Mouse (Mus musculus): ENCODE measurements at regions not wholly inside any gene's neighbourhood (a gene's known extent, or its start where the extent isn't known, plus 50 kb on each side); places are given as distances from the start of the nearest gene placed in this dataset.
A peak's percentile ranks its signal among the peaks of the same experiment; 100 is the strongest.

DNA sequence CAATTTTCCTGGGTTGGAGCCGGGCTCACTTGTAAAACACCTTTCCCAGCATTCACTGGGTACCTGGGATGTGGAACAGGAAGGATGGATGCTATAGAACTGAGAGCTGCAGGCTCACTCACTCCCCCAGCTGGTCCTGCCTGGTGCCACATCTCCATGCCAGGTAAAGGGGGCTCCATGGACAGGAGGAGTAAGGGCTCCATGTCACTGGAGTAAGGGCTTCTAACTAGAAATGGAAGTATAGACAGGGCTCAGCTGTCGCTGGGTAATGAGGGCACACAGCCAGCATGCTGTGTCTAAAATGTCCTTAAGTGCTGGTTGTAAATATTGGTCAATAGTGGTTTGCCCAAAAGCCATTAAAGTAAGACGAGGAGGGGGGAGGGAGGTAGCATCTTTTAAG lies 99.4 kb upstream of the Gpr12 start:
- DNase-seq, result no peak

DNA sequence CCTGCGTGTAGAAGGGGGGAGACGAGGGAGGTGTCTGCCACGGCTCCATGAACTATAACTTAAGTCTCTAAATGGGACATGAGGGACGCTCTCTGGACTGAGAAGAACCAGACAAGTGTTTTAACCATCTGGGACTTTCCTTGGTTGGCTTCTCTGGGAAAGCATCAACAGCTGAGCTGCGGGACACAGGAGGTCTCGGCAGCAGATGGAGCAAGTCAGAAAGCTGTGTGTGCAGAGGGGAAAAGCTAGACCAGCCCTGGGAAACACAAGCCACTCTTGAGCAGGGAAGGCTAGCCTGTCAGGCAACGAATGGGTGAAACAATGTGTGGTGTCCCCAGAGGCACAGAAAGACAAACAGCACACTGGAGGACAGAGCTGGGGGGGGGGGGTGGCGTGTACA lies 98.5 kb upstream of the Gpr12 start:
- no peak for DNase-seq

DNA sequence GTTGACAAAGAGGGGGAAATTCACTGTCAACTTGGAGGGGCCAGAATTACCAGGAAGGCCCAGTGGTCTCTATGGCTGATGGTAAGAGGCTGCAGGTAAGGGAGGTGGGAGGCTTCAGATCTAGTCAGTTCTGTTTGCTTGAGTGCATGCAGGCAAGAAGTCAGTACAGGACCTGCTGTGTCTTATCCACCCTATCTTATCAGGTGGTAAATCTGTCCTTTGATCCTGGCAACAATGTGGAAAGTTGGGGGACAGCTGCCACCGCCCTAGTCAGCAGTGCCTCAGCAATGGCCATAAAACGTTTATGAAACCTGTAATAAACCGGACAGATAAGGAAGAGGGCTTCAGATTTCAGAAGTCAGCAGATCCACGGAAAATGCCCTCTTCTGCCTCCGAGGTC lies 97.9 kb upstream of the Gpr12 start:
- no peak for DNase-seq

DNA sequence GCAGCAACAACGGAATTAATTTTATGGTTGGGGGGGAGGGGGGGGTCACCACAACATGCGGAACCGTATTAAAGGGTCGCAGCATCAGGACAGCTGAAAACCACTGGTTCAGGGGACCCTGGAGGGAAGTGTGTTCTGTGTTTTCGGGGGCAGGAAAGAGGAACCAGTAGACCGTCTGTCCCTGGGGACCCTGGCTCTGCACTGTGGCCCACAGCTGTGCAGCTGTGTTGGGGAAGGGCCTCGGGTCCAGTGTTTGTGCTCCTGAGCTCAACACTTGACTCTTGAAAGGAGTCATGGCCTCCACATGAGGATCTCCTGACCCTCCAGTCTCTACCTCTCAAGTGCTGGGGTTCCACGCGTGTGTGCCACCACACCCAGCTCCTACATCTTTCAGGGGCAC lies 96.5 kb upstream of the Gpr12 start:
- no peak for DNase-seq

DNA sequence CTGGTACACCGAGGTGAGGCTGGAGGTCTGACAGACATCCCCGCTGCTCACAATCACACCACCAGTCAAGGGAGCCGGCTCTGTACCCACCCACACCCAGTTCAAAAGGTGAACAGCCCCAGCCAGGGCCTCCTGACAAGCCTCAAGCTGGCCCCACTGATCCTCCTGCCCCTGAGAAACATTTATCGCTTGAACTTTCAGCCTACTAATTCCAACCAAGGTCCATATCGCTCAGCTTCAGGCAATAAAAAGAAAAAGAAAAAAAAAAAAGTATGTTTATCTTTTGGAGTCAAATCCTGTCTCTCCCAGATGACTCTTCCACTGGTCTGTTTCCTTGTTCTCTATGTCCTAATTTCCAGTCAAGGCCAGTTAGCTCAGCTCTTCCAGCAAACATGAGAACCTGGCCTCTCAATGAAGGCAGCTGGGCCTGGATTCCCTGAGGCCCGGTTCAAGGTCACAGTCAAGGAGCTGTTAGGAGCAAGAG lies 94.2 kb upstream of the Gpr12 start:
- no peak for DNase-seq

DNA sequence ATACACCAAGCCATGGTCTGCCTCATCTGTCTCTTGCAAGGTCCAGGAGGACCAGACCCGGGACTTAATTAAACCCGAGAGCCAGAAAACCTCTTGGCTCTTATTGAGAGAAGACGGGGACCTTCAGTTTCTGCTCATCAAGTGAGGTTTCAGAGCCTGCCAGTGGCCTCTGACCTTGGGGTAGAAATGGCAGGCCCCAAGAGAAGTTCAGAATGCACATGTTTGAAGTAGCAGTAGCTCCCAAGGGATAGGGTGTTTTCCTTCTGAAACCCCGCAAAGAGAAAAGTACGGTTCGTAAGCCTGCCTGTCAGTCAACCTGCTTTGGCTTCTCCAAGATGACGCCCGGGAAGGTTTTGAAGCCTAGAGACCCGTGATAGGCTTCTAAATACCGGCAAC lies 93.7 kb upstream of the Gpr12 start:
- DNase-seq, result no peak

DNA sequence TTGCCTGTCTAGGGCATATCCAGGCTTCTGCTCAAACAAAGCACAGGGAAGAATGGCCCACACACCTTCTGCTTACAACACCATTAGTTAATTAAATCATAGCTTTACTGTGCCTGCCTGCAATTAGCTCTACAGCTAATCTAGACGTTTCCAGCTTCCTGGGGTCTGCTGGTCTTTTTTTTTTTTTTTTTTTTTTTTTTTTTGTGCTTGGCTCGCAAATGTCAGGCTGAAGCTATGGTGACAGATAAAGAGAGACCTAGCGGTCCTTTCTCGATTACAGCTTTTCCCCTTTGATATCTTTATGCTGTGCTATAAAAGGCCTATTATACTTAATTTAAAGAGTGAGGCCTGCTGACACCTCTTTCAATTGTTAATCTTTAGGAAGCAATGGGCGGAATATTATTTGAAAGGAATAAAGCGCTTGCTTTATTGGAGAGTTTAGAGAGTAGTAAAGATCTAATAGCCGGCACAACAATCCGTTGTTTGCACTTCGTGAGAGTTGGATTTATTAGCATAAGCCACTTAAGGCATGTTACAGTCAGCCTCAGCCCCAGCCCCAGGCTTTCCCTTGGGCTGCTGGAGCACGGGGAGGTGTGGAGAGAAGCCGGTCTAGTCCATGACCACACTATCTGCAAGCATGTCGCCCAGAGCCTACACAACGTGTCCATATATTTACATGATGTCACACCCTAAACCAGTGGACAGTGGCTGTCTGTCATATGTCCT lies 93.2 kb upstream of the Gpr12 start:
- no peak for DNase-seq

DNA sequence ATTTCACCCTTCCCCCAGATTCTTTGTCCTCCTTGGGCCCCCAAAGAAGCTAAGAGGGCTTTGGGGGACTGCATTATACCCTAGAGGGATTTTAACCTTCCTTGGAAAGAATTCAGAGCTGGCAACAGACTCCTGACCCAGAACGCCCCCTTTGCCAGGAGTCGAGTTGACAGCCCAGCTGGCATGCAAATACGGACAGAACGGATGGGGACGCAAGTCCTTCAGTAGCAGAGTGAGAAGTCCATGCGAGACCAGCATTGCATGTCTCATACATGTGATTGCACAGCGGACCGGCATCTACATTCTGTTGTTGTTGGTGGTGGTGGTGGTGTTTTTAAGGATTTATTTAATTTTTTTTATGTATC lies 92.1 kb upstream of the Gpr12 start:
- DNase-seq, result no peak

DNA sequence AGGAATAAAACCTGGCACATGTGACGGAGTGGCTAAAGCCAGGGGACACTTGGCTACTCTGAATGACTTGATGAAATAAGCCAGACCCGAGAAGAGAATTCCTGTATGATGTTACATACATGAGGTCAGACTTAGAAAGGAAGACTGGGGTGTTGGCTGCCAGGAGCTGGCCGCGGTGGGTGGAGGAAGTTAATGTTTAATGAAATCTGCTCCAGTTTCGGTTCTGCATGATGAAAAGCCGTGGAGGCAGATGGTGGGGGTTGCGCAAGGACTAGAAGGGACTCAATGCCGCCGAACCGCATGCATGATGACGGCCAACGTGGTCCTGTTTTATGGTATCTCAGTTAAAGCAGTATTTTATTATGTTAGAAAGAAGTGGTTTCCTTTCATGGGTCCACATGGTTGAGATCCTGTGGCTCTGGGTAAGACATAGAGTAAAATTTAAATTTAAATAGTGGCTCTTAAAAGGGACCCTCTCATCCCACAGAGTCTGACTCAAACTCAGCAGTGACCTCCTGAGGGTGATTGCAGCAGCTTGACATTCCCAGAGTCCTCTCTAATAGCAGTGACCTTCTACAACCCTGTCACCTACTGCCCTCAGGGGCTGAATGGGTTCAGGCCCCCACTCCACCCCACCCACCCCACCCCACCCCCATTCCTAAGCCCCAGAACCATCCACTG lies 91.6 kb upstream of the Gpr12 start:
- DNase-seq, result no peak

DNA sequence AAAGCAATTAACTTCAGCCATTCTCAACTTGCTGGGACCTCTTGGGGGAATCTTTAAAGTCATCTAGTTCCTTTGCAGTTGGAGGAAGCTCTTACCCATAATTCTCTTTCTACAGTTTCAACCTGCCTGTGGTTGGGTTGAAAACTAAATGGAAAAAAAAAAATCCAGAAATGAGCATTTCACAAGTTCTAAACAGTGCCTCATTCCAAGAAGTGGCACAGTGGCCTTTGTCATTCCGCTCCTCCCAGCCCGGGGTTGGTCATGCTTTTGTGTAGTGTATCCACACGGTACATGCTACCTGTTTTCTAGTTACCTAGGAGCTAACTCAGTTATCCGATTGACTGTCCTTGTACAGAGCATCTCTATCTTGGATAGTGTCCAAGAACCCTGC lies 90.8 kb upstream of the Gpr12 start:
- no peak for DNase-seq

DNA sequence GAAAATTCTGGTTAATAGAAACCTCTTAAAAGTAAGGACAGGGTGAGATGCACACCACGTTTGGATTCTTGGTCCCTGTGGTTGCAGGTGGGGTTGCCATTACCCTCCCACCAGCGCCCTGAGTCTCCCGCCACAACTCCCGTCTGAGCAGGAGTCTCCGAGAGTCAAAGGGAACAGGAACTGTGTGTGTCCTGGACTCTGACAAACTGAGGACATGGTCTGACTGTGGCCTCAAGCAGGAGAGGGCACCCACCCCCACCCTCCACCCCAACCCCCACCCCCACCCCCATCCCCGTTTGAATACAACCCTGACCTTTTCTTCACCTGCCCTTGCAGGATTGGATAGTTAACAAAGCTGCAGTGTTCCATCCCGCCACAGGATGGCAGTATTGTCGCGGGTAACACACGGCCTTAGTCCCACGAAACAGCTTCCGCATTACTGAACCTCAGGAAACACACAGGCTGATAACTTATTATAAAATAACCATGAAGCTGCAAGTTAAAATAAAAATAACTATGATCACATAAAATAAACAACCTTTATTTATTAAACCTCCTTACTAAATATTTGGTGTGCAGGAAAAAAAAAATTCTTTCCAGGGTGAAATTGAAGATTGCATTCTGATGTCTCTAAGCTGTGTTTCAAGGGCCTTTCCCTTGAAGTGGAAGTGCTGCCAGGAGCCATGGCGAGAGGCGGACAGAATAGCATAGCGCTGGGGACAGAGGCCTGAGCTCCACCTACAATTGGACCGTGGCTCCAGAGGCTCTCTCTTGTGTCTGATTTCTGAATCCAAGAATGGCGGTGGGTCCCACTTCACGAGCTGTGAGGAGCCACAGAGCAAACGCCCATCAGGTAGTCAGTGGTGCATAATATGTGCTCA lies 90.2 kb upstream of the Gpr12 start:
- peak; percentile 33 for DNase-seq

DNA sequence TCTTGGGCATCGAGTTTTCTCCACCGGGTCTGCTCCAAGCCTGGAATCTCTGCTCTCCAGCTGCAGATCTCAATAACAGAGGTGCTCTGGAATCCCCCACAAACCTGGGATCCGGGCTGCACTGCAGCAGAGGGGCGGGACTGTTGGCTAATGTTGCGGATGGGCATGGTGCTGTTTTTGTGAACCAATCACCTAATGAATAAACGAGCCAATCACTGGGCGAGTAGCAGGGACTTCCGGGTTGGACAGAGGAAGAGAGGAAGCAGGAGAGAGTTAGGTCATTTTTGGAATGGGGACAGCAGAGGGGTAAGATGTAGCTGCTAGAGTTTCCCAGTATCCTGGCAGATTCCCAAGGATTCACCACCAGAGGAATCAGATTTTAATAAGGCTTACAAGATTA lies 76.7 kb upstream of the Gpr12 start:
- no peak for DNase-seq

DNA sequence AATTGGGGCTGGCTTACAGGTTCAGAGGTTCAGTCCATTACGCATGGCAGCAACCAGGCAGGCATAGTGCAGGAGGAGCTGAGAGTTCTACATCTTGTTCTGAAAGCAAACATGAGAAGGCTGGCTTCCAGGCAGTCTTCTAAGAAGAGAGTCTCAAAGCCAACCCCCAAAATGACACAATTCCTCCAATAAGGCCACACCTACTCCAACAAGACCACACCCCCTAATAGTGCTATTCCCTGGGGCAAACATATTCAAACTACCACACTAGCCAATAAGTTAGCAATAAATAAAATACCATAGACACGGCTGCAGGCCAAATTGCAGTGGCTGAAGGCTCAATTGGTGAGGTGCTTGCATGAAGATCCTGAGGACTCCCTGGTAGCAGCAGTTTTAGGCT lies 72.2 kb upstream of the Gpr12 start:
- DNase-seq, result no peak

DNA sequence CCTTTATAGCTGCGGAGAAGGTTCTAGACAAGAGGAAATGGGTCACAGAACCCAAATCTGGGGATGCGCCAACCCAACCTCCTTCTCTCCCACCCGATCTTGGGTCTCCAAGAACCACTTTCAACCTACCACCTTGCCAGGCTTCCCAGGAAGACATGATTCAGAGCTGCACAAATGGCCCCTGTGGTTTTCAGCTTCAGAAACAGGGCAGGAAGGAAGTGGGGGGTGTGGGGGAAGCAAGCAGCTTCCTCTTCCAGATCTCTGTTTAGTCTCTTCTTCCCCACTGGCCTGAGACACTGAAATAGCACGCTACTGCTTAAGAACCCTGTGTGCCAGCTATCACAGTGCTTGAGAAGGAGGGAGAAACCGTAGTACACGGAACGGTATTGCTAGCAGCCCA lies 70.4 kb upstream of the Gpr12 start:
- DNase-seq, result no peak

DNA sequence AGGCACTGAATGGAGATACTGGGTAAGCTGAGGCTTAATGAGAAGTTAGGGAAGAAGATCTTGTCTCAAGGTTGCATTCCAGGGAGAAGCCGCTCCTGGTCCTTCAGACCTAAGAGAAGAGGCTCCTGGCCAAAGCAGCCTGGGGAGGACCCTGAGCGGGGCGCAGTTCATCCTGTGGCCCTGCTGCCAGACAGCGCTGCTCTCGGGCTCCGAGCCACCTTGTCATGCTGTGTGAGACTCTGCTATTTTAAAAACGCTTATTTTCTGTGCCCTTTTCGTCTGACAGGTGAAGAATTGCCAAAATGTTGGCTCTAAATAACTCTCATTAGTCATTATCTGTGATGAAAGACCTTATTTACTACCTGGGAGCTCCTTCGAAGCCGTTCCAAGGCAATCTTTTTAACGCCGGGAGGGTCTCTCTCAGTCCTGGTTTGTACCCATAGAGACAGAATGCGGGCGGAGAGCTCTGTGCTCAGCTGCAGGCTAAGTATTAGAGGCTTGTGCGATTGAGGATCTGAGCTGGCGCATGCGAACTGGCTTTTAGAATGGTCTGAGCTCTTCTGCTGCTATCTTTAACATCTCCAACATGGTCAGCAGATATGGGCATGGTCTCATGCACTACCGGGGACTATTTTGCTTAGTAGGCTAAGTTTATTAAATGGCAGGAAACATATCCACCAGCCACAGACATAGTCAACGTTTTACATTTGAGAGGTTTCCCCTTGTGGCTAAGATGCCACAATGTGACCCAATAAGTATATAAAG lies 68.8 kb upstream of the Gpr12 start:
- DNase-seq, result no peak

DNA sequence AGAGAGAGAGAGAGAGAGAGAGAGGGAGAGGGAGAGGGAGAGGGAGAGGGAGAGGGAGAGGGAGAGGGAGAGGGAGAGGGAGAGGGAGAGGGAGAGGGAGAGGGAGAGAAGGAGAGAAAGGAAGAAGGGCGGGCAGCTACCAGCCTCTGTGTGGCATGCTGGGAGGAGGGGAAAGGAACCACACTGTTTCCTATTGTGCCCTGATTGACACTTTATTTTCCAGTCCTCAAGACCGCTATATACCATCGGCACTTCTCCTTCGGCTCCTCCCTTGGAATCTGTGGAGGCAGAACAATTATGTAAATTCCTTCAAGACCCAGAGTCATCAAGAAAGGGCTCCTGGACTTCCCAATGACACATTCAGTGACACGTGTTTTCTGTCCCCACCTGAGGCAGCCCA lies 67.8 kb upstream of the Gpr12 start:
- DNase-seq, result no peak

DNA sequence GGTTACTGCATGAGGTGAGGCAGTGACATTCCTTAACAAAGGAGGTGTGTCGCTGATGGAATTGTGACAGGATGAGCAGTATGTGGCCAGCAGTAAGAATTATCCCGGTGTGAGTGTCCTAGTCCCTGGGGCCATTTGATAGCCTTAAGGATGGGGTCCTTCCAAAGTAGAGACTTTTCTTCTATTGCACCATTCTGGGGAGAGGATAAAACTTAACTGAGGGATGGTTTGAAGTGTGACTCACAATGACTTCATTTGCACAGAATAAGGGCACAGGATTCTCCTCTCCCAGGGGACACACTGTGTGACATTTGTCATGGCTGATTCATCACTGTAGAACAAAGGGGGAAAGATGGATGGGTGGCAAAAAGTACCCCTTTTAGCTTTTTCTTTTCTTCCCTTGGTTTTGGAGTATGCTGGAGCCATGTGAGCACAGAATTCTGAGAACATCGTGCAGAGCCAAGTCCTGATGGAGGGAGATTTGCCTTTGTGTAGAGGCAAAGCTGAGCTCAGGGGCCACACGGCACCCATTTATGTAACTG lies 63.6 kb upstream of the Gpr12 start:
- no peak for DNase-seq

DNA sequence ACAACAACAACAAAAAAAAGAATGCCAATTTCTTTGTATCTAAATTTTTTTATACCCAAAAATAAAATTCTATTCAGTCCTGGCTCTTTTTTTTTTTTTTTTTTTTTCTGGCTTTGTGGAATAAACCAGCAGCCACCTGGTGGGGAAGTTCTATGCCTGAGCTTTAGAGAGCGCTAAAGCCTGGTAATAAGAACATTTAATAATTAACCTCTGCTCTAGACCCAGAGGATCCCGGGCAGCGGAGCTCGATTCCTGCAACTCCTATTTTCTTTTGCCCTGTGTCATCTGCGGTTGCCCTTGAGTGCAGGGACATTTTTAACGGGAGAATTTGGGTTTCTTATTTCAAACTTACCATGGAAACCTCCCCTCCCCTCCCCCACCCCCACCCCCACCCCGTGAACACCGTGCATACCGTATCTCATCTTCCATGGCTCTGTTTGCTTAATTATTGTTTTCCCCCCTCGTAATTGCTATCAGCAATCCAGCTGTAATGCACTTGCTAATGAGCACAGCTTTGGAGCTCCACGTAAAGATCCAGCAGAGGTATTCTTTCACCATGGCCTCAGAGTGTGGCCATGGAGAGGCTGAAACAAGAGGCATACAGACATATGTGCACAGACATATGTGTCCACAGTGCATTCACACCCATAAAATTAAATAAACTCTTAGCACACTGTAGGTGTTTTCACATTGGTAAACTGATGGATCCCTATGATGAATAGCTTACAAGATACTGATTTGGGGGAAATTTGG lies 62.8 kb upstream of the Gpr12 start:
- no peak for DNase-seq

DNA sequence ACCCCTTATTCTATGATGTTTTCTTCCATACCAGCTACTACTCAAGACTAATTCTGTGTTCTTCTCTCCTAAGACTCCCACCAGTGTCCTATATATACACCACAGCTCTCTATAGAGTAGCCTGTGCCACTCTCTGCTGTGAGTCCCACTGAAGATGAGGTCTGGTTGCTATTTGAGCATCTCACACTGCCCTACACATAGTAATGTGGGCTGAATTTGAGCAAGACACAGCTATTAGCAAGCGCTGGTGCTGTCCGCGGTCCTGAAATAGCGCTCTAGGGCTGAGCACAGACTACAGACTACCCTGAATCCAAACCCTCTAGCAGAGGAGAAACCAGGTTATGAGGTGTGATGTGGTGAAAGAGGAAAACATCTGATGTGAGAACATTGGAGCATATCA lies 59.5 kb upstream of the Gpr12 start:
- DNase-seq, result no peak

DNA sequence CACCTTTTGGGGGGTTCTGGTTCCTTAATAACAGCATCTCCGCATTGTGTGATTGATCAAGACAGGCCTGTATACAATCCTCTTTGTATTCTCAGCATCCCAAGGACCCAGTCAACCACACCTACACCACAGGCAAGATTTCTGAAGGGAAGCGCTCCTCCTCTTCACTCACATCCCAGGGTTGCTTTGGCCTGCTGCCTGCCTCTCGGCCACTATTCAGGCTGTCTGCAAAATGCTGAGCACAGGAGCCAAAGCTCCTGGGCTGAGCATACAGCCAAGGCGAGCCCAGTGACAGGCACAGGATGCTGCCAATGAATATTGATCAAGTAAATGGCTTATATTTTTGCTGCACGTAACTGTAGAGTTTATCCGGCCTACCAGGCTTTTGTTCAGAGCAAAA lies 56.9 kb upstream of the Gpr12 start:
- no peak for DNase-seq

DNA sequence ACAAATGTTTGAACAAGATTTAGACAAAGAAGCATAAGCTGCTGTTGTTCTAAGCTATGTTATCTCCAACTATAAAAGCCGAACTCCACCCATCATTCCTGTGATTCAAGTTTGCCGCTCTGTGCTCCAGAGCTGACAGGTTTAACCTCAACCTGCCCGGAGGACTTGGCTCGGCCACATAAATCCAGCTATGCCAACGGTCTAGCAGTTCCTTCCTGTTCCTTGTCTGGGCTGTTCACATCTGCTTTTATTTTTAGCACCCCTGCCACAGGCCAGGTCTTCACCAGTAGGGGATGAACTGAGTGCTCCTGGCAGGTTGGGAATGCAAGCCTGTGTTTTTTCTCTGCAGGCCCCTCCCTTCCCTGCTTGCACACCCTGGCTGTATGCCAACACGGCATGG lies 51.8 kb upstream of the Gpr12 start:
- no peak for DNase-seq

All from cerebellum, adult 11 months (tissue).